Mouse (Mus musculus) CD4-positive, CD25-positive, alpha-beta regulatory T cell, adult 4 months (primary cell): ENCODE measurements around the gene Fry. TPM values are rescaled to one million over a fixed set of nuclear protein-coding genes. Genes with fewer than 3 reads are reported as not detected.

Source experiments
- ATAC-seq: one replicate; pipeline ENCODE4 v1.8.0; 2017
- polyA plus RNA-seq, 2 experiments: library from polyadenylated mRNA; unstranded; fragments of 100-300 nt; shearing (Covaris generic); gene quantifications; one replicate each; pipeline ENCODE4 v1.2.1; 2017

Fry gene
- polyA plus RNA-seq, 2 experiments from 2014 or later = 15.4 to 20.7 TPM

- no peak for ATAC-seq
Measured at GRCm38 (mm10) chr5:150340944-150341343, 222.5 kb downstream of the Fry start.

GRCm38 (mm10) chr5:150342139-150342538 lies 223.7 kb downstream of the Fry start:
- no peak for ATAC-seq

GRCm38 (mm10) chr5:150345946-150346345 lies 227.5 kb downstream of the Fry start:
- no peak for ATAC-seq

- no peak for ATAC-seq
Measured at GRCm38 (mm10) chr5:150346378-150346777, 227.9 kb downstream of the Fry start.

GRCm38 (mm10) chr5:150347845-150348244 lies 229.4 kb downstream of the Fry start:
- no peak for ATAC-seq

GRCm38 (mm10) chr5:150348302-150348701 lies 229.9 kb downstream of the Fry start:
- ATAC-seq = no peak

- ATAC-seq = no peak
Measured at GRCm38 (mm10) chr5:150351191-150351590, 232.7 kb downstream of the Fry start.

GRCm38 (mm10) chr5:150358671-150359070 lies 240.2 kb downstream of the Fry start:
- ATAC-seq = no peak

GRCm38 (mm10) chr5:150362241-150362640 lies 243.8 kb downstream of the Fry start:
- ATAC-seq = no peak

GRCm38 (mm10) chr5:150364621-150365020 lies 246.2 kb downstream of the Fry start:
- ATAC-seq = no peak

GRCm38 (mm10) chr5:150367027-150367426 lies 248.6 kb downstream of the Fry start:
- no peak for ATAC-seq

- no peak for ATAC-seq
Measured at GRCm38 (mm10) chr5:150370291-150370690, 251.8 kb downstream of the Fry start.

GRCm38 (mm10) chr5:150370895-150371294 lies 252.4 kb downstream of the Fry start:
- no peak for ATAC-seq

- no peak for ATAC-seq
Measured at GRCm38 (mm10) chr5:150372956-150373355, 254.5 kb downstream of the Fry start.

GRCm38 (mm10) chr5:150374778-150375559 lies 256.5 kb downstream of the Fry start:
- no peak for ATAC-seq

GRCm38 (mm10) chr5:150378586-150378985 lies 260.1 kb downstream of the Fry start:
- no peak for ATAC-seq

- ATAC-seq = no peak
Measured at GRCm38 (mm10) chr5:150380767-150381166, 262.3 kb downstream of the Fry start.

- no peak for ATAC-seq
Measured at GRCm38 (mm10) chr5:150382411-150382810, 264.0 kb downstream of the Fry start.

- no peak for ATAC-seq
Measured at GRCm38 (mm10) chr5:150384272-150385215, 266.1 kb downstream of the Fry start.

GRCm38 (mm10) chr5:150385224-150385623 lies 266.8 kb downstream of the Fry start:
- ATAC-seq = no peak

GRCm38 (mm10) chr5:150388623-150389022 lies 270.2 kb downstream of the Fry start:
- no peak for ATAC-seq

GRCm38 (mm10) chr5:150389589-150390377 lies 271.3 kb downstream of the Fry start:
- ATAC-seq = no peak

GRCm38 (mm10) chr5:150390422-150390821 lies 272.0 kb downstream of the Fry start:
- ATAC-seq = no peak
